Mouse (Mus musculus) layer of hippocampus, postnatal 36 days (tissue): Measurements from ENCODE around the gene Ciao1. TPM values are rescaled to one million over a fixed set of nuclear protein-coding genes. Genes with fewer than 3 reads are reported as not detected.
"Not testable (repeated sequence)": the region's sequence is repeated elsewhere in the genome, so short reads cannot be mapped to it uniquely, and the experiment has no call there.

Experiments
- DNase-seq, 2 experiments: peaks; one replicate each; pipeline ENCODE4 v3.0.0; 2022
- total RNA-seq, 2 experiments: library from RNA; stranded (reverse); gene quantifications; 2 replicates each; pipeline ENCODE4 v1.2.3; 2021

The Ciao1 gene
- total RNA-seq, 2 experiments from 2014 or later: 75.7 to 80.4 TPM

DNA sequence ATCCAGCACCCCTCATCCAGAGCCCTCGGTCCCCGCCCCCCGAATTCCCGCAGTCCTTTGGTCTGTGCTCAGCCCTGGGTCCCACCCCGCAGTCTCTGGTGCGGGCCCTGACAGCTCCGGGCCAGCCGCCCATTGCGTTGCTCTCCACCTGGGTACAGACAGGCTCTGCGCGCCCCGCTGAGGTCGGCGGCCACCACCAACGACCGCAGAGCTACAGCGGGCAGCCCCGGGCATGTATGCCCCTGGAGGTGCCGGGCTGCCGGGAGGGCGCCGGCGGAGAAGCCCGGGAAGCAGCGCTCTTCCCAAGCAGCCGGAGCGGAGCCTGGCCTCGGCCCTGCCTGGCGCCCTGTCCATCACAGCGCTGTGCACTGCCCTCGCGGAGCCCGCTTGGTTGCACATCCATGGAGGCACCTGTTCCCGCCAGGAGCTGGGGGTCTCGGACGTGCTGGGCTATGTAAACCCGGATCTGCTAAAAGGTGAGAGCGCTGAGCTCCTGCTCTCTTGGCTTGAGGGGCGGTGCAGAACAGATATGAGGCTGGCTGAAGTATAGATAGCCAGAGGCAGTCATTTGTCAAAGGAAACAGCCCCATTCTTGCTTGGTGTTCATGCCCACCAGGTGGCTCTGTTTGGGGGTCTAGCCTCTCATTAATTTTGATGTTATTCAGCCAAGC lies 853 bp upstream of the Ciao1 start:
- peak; percentile 37 to 40 for DNase-seq

DNA sequence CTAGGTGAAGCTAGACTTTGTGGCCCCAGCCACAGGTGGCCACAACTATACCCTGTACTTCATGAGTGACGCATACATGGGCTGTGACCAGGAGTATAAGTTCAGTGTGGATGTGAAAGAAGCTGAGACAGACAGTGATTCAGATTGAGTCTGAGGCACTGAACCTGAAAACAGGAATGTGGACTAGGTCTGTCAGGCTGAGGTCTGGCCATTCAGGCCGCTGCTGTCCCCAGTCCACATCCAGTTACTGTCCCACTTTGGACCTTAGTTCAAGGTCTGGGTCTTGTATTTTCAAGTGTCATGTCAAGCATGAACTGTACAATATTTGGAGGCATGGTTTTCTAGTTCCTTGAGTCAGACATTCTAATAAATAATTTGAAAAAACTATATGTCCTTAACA lies 7.6 kb downstream of the Ciao1 start:
- no peak for DNase-seq

DNA sequence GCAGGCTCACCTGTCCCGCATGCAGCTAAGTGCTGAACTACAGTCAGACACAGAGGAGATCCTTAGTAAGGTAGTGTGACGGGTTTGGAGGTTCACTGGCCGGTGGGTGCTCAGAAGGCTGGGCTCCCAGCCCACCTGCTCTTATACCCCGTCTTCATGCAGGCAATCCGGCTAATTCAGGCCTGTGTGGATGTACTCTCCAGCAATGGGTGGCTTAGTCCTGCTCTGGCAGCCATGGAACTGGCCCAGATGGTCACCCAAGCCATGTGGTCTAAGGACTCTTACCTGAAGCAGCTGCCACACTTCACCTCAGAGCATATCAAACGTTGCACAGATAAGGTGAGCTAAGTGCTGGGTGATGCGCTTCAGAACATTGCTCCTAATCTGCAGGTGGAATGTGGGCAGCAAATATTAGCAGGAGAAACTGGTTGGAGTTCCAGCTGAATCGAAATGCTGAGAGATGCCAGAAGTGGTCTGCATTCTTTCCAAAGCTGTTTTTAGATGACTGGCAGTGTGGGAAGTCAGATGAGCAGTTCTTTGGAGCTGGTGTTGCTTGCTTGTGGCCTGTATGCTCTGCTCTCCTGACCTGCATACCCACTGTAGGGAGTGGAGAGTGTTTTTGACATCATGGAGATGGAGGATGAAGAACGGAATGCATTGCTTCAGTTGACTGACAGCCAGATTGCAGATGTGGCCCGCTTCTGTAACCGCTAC lies 9.6 kb downstream of the Ciao1 start:
- DNase-seq: no peak

DNA sequence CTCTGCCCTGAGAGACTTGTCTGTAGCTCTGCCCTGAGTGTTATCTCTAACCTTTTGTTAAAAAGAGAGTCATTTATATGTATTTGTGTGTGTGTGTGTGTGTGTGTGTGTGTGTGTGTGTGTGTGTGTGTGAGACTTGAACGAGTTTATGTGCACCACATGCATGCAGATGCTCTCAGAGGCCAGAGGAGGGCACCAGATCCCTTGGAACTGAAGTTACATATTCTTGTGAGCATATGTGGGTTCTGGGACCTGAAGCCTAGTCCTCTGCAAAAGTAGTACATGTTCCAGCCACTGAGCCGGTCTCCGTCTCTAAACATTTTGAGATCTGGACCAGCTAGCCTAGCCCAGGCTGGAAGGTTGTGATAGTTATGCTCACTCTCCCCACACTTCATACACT lies 22.4 kb downstream of the Ciao1 start:
- DNase-seq: no peak

DNA sequence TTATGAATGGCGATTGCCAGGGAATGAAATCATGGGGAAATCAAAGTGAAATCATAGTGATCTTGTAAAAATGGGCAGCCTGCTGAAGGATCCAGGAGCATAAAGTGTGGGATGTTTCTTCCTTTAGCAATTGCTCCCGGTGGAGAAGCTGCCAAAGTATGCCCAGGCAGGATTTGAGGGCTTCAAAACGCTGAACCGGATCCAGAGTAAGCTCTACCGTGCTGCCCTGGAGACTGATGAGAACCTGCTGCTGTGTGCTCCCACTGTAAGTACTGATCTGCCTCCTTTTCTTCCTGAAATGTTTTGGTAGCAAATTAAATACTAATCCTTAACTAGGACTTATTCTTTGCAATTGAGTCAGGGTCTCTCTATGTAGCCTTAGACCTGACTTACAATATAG lies 29.9 kb downstream of the Ciao1 start:
- no peak for DNase-seq

DNA sequence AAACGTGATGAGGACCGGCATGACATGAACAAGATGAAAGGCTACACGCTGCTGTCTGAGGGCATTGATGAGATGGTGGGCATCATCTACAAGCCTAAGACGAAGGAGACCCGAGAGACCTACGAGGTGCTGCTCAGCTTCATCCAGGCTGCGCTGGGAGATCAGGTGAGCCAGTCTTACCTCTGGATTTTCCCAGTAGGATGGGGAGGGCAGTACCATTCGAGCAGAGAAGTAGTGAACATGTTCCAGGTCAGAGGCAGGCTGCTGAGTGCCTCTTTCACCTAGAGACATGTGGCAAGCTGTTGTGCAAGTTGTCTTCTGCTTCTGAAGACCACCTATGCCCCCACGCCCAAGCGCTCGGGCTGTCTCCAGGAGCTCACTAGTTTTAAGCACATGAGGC lies 36.9 kb downstream of the Ciao1 start:
- no peak for DNase-seq

DNA sequence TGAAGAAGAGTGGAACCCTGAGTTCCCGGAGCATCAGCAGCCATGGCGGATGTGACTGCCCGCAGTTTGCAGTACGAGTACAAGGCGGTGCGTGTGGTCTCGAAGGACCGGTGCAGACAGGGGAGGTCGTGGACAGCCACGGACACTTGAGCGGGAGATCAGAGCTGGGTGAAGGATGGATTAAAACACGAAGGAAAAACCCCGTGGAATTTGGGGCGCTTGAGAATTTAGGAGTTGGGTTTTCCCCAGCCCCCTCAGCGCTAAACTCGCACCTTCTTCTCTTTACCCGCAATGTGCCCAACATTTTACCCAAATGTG lies 39.2 kb downstream of the Ciao1 start:
- DNase-seq: no peak

DNA sequence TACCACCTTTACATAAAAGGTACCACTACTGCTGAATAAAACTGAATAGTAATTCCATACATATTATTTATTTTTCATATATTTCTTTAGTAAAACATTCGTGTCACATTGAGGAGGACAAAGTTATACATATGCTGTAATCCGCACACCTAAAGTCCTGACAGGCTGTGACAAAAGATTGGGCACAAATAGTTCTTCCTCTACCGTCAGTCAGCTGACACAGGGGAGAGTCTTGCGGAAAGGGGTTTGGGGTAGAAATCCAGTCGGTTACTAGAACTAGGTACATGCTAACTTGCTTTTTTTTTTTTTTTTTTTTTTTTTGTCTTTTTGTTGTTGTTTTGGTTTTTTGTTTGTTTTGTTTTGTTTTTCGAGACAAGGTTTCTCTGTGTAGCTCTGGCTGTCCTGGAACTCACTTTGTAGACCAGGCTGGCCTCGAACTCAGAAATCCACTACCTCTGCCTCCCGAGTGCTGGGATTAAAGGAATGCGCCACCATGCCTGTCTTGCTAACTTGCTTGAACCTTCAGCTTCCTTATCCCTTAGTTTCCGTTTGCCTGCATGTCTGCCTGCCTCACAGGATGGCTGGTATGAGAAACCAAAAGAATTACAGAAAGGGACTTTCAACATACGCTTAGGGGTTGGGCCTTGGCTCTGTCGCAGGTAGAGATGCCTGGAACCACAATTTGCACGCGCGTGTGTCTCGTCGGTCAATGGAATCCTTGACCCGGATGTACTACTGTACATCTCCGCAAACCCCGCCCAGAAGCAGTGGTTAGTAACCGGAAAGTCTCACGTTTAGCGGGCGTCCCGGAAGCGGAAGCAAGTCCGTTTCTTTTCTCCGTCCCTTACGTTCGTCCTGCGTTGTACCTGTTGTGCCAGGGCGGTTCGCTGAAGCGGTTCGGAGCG lies 39.8 kb downstream of the Ciao1 start, which contains the start of the genes 1810024B03Rik and Snrnp200:
Gene 1810024B03Rik (minus strand): TSS at position 734 of the 905 bp plus-strand sequence.
Gene Snrnp200 (plus strand): TSS at position 840 of the 905 bp plus-strand sequence.
- DNase-seq: peak; percentile 92

DNA sequence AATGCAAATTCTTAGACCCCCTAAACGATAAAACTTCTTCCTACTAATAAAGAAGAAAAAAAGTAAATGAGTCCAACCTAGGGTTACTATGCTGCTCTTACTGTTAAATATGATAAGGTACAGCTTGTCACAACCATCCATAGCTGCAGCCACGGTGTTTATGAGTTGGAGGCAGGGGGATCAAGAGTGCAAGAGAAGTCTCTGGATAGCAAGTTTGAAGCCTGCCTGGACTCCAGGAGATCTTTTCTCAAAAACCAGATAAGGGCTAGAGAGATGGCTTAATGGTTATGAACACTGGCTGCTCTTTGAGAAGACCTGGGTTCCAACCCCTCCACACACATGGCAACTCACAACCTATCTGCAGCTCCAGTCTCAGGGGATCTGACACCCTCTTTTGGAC lies 40.7 kb downstream of the Ciao1 start:
- DNase-seq: no peak

DNA sequence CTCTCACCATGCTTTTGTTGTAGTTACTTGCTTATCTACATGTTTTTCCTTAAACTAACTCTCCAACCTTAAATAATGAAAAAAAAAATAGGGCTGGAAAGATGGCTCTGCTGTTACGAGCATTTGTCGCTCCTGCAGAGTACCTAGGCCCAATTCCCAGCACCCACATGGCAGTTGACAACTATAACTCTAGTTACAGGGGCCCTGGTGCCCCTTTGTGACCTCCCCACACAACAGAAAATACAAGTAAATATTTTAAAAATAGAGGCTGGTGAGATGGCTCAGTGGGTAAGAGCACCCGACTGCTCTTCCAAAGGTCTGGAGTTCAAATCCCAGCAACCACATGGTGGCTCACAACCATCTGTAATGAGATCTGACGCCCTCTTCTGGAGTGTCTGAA lies 41.7 kb downstream of the Ciao1 start:
- DNase-seq: not testable (repeated sequence)

DNA sequence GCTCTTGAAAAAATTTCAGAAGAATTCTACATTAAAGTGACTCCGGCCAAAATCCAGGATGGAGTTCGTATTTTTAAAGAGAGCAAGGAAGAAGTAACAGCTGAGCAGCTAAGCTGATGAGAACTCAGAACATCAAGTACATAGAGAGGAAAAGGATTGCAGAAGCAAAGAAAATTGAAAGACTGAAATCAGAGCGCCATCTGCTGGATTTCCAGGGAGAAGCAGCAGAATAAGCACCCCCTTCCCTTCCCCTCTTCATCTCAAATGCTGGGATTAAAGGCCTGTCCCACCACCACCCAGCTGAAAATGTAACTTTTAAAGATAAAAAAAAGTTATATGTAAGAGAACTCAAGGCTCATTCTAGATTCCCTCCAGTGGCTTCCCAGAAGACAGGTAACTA lies 42.7 kb downstream of the Ciao1 start:
- DNase-seq: peak; percentile 31 to 59

Other genes starting within 250 kb of the Ciao1 start
- gene Ap4e1, start 239.1 kb downstream of the Ciao1 start, total RNA-seq: 10 to 100 TPM; 12.4 to 12.9 TPM
- gene Blvra, start 177.2 kb downstream of the Ciao1 start, total RNA-seq: 10 to 100 TPM; 19.9 to 21.5 TPM
- gene Ncaph, start 113.9 kb downstream of the Ciao1 start, total RNA-seq: 1 to 10 TPM; 1.3 to 1.7 TPM
- 1 to 10 TPM; 2.4 to 3.8 TPM for gene Itpripl1, start 104.4 kb downstream of the Ciao1 start, total RNA-seq
- gene 1810024B03Rik, start 39.5 kb downstream of the Ciao1 start, total RNA-seq: under 1 TPM; 0.37 to 0.68 TPM
- gene Snrnp200, start 39.4 kb downstream of the Ciao1 start, total RNA-seq: 10 to 100 TPM; 90.5 to 91.6 TPM
- gene Tmem127, start 92 bp upstream of the Ciao1 start, total RNA-seq: 10 to 100 TPM; 74.8 to 80.4 TPM
- 100 to 1,000 TPM; 115 to 122 TPM for gene Stard7, start 22.4 kb upstream of the Ciao1 start, total RNA-seq
- gene Dusp2, start 88.3 kb upstream of the Ciao1 start, total RNA-seq: 1 to 10 TPM in 1 of 2 experiments, under 1 TPM in 1; 0.53 to 1.1 TPM
- gene Astl, start 90.8 kb upstream of the Ciao1 start, total RNA-seq: not detected
- under 1 TPM in 1 of 2 experiments, not detected in 1; 0.07 TPM for gene Adra2b, start 115.4 kb upstream of the Ciao1 start, total RNA-seq
- under 1 TPM in 1 of 2 experiments, not detected in 1; 0.20 TPM for gene Gpat2, start 177.4 kb upstream of the Ciao1 start, total RNA-seq
- 10 to 100 TPM; 15.8 to 18.9 TPM for gene Fahd2a, start 196.7 kb upstream of the Ciao1 start, total RNA-seq